Mouse (Mus musculus) T-helper 1 cell (primary cell): ENCODE measurements at regions not wholly inside any gene's neighbourhood (a gene's known extent, or its start where the extent isn't known, plus 50 kb on each side); places are given as distances from the start of the nearest gene placed in this dataset.
"Not testable (repeated sequence)": the region's sequence is repeated elsewhere in the genome, so short reads cannot be mapped to it uniquely, and the experiment has no call there.

Experiments used
- in situ Hi-C: fragments of 300-600 bp; cut with MboI, MseI; formaldehyde crosslinking; loops from one replicate; pipeline ENCODE4 v1.15.1; 2025; ENCODE audit warnings: high pct_unique_total_duplicates

- in situ Hi-C loops = no loop called here
Measured at GRCm38 (mm10) chr2:146723172-146723571, 132.5 kb upstream of the Kiz start.

- in situ Hi-C loops = no loop called here
Measured at GRCm38 (mm10) chr2:146723671-146724070, 132.0 kb upstream of the Kiz start.

GRCm38 (mm10) chr2:146724142-146724679, 131.5 kb upstream of the Kiz start:
- in situ Hi-C loops = no loop called here

- in situ Hi-C loops = no loop called here
Measured at GRCm38 (mm10) chr2:146724924-146725555, 130.6 kb upstream of the Kiz start.

GRCm38 (mm10) chr2:146728693-146729092, 127.0 kb upstream of the Kiz start:
- in situ Hi-C loops = no loop called here

GRCm38 (mm10) chr2:146731081-146731480, 124.6 kb upstream of the Kiz start:
- in situ Hi-C loops = no loop called here

DNA sequence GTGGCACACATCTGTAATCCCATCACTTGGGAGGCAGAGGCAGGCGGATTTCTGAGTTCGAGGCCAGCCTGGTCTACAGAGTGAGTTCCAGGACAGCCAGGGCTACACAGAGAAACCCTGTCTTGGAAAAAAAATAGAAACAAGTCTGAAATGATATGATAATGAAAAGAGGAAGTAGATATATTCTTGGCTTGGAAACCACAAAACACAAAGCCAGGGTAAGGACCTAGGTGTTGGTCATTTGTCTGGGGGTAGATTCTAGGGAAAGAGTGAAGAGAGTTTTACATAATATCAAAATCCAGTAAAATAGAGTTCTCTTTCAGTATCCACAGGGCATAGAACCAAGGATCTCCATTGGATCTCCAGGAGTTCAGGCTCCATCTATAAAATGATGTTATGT, 122.8 kb upstream of the Kiz start:
- in situ Hi-C loops = not testable (repeated sequence)

- in situ Hi-C loops = no loop called here
Measured at GRCm38 (mm10) chr2:146744396-146744795, 111.3 kb upstream of the Kiz start.

- in situ Hi-C loops = no loop called here
Measured at GRCm38 (mm10) chr2:146745012-146745682, 110.5 kb upstream of the Kiz start.

- in situ Hi-C loops = no loop called here
Measured at GRCm38 (mm10) chr2:146745683-146746047, 110.0 kb upstream of the Kiz start.

- in situ Hi-C loops = no loop called here
Measured at GRCm38 (mm10) chr2:146753988-146754387, 101.7 kb upstream of the Kiz start.

GRCm38 (mm10) chr2:146763522-146764144, 92.0 kb upstream of the Kiz start:
- in situ Hi-C loops = no loop called here

DNA sequence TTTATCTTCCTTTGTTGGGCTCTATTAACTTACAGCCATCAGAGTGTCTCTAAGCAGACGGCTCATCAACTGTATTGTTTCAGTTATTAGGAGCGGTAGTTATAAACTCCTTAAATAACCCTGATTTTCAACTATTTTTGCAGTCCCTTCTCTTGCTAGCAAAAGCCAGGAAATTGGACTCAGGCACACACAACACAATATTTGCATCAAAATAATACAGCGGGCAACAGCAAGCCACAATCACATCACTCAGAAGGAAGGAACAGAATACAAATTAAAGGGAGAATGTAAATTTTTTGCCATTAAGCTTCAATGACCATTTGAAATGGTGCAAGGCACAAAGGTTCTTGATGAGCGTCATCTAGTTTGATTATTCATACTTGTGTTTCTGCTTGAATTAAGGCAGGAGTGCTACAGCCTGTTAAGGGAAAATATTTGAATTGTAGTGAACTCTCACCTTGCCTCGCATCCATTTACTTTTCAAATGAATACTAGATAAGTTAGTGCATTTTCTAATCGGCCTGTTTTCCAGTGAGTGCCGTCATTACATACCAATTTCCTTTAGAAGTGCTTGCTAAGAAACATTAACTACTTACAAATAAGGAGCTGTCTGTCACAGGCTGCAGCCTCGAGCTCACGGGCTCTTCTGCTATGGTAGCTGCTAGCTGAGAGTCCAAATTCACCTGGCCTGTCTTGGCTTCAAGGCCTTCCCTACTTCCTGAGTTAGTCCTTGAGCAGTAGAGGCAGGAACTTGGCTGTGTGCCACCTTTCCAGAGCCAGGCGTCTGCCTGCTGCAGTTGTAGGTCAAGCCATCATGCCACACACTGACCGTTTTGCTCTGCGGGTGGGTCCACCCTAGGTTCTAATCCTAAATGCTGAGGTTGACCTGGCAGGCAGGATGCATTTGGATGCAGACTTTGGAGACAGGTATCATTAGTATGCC, 91.1 kb upstream of the Kiz start:
- in situ Hi-C loops = no loop called here

GRCm38 (mm10) chr2:146774876-146775275, 80.8 kb upstream of the Kiz start:
- in situ Hi-C loops = no loop called here

- in situ Hi-C loops = no loop called here
Measured at GRCm38 (mm10) chr2:146787132-146787810, 68.4 kb upstream of the Kiz start.

DNA sequence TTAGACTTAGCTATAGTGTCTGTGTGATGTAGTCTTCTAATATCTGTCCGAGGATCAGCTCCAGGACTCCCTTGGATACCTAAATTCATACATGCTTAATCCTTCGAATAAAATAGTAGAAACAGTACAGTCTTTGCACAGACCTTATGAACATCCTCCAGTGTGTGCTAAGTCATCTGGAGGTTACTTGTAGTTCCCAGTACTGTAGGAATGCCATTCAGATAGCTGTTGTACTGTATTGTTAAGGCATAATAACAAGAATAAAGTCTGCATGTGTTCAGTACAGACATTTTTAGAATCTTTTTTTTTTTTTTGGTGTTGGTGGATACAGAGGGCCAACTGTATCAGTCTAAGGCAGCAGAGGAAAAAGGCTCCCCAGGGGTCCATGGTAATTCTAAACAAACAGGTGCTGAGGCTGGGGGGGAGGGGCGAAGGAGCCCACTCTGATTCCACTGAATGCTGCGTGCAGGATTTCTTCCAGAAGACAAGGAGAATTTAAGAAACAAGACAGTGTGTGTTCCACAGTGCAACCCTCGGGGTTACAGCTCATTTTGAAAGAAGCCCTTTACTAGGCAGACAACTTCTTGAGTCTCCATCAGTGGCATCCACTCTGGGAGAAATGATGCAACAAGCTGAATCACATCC, 67.7 kb upstream of the Kiz start:
- in situ Hi-C loops = no loop called here

- in situ Hi-C loops = no loop called here
Measured at GRCm38 (mm10) chr2:146792844-146793420, 62.7 kb upstream of the Kiz start.

GRCm38 (mm10) chr2:146802973-146803372, 52.7 kb upstream of the Kiz start:
- in situ Hi-C loops = no loop called here
